Mouse (Mus musculus) cerebellum, adult 2 months (tissue): Measurements from ENCODE around the gene Ccna1. TPM values are rescaled to one million over a fixed set of nuclear protein-coding genes. Genes with fewer than 3 reads are reported as not detected.
A peak's percentile ranks its signal among the peaks of the same experiment; 100 is the strongest.

ENCODE experiments used
- DNase-seq, 2 experiments: peaks; one replicate each; pipeline ENCODE4 v3.0.0; 2021
- H3K27ac ChIP-seq: fragments of 200-500 bp; 2 replicates; pipeline ENCODE4 v1.5.1; 2012; ENCODE audit warnings: low read length, control low read depth, inconsistent platforms; ENCODE audit not compliant: insufficient read depth
- H3K27me3 ChIP-seq: fragments of 200-500 bp; 2 replicates; pipeline ENCODE4 v1.6.1; 2012; ENCODE audit warnings: inconsistent platforms, mild to moderate bottlenecking, low read length, moderate library complexity; ENCODE audit not compliant: control insufficient read depth, insufficient read depth
- H3K4me1 ChIP-seq: fragments of 200-500 bp; 2 replicates; pipeline ENCODE4 v1.6.1; 2011; ENCODE audit warnings: low read length; ENCODE audit not compliant: control insufficient read depth, insufficient read depth
- H3K4me3 ChIP-seq: fragments of 200-500 bp; replicated peaks from 2 replicates; pipeline ENCODE3; 2011; ENCODE audit warnings: mild to moderate bottlenecking, low read depth, low read length, control low read depth; ENCODE audit not compliant: insufficient read depth
- CTCF ChIP-seq: fragments of 200-500 bp; IDR thresholded peaks from 2 replicates; pipeline ENCODE4 v1.5.1; 2011; ENCODE audit warnings: low read depth, mild to moderate bottlenecking, control low read depth, low read length, moderate library complexity, borderline replicate concordance; ENCODE audit not compliant: insufficient read depth
- POLR2A ChIP-seq: fragments of 200-500 bp; IDR thresholded peaks from 2 replicates; pipeline ENCODE4 v1.6.1; 2011; ENCODE audit warnings: low read length, control low read depth, borderline replicate concordance; ENCODE audit not compliant: insufficient read depth
- WGBS: fragments of 180-500 bp; shearing (Covaris S2); methylation state at CpG from one replicate; pipeline ENCODE4 v1.1.7; 2018; 5-methylcytosine and 5-hydroxymethylcytosine counted together
- polyA plus RNA-seq: library from polyadenylated mRNA; depleted of rRNA; stranded (reverse); fragments of >200 nt; gene quantifications from 2 replicates; pipeline ENCODE4 v1.2.3, GENCODE M21; 2012; rRNA removed

Ccna1 gene
- 0.19 and 0.64 TPM in 2 replicates for polyA plus RNA-seq

DNA sequence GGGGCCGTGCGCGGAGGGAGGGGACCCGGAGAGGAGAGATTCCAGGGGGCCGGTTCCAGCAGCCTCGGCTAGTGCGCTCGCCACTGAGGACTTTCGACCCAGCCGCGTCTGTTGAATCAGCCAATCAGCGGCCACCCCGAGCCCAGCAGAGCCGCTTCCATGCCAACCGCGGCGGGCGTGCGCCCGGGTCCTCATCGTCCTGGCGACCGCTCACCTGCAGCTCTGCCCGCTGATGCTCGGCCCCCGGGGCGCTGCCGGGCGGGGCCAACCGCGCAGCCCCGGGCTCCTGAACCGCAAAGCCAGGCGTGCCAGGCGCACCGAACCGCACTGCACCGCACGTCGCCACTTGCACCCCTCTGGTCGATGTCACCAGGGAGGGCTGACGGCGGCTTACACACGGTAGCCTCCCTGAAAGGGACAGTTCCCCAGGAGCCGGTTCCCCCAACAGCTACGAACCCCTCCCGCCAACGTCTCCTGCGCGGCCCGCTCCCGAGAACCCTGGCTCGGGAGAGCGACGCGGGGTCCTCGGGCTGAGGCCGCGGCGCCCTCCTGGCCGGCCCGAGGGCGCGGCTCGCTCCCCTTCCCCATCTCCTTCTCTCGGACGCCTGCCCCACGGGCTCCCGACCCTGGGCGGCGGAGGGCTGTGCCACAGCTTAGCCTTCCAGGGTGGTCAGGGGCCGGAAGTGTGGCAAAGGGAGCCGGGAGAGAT is at the start of gene Ccna1:
Gene Ccna1 (minus strand): TSS at position 464 of the 709 bp plus-strand sequence.
- Histone ChIP-seq H3K4me3 (peak within 1 kb of the TSS; percentile 57), H3K27me3 (peaks cover 1% of the 10 kb centered on the region; the same call in 1 of the 2 replicates), H3K27ac (no peak within 1 kb of the TSS), H3K4me1 (no peaks in the 10 kb centered on the region)
- WGBS, result under 1% methylated on average over 73 of the region's 73 CpGs
- DNase-seq, result peak; percentile 63 to 64
- no peak for TF ChIP-seq POLR2A
- TF ChIP-seq CTCF, result no peak

DNA sequence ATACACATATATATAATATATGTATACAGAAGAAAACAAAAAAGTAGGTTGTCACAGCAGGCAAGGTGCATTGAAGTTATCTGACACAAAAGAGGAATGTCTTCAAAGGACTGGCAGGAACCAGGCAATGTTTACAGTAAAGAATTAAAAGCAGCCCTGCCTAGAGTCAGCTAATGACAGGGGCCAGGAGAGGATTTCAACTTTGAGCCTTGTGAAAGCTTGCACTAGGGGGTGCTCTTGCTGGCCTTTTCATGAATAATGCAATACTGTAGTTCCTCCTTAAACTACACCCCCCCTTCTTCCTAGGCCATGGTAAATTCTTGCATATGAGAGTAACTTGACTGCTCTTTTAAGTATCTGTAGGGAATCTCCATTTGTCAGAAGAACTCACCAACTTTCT is 45.8 kb upstream of the Ccna1 start:
- no peak for DNase-seq
- Histone ChIP-seq H3K4me3 (no peak overlapping the region), H3K4me1 (peaks cover 2% of the 10 kb centered on the region), H3K27me3 (no peaks in the 10 kb centered on the region; the same call in 1 of the 2 replicates), H3K27ac (no peak overlapping the region)
- TF ChIP-seq CTCF (no peak), POLR2A (no peak)

DNA sequence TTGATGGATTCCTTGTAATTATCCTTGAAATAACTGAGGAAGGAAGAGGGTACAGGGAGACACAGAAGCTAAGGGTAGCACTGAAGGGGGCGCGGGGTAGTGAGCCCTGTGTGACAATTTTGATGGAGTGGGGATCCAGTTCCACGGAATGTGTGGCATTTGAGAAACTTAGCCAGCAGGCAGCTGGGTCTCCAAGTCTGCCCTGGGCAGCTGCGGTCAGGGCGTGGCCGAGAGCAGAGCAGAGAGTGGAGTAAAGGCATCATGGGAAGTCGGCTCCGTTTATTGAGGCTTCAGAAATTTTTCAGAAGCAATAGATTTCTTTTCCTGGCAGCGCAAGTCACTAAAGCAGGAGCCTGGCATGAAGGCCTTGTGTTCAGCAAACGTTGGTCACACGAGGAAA is 43.7 kb upstream of the Ccna1 start:
- TF ChIP-seq CTCF, result no peak
- no peak for TF ChIP-seq POLR2A
- H3K27me3 ChIP-seq, result no peaks in the 10 kb centered on the region; the same call in 1 of the 2 replicates
- DNase-seq, result no peak
- H3K4me1 ChIP-seq, result peaks cover 2% of the 10 kb centered on the region
- no peak overlapping the region for H3K4me3 ChIP-seq
- WGBS, result 60% methylated on average over 11 of the region's 11 CpGs
- H3K27ac ChIP-seq, result no peak overlapping the region

DNA sequence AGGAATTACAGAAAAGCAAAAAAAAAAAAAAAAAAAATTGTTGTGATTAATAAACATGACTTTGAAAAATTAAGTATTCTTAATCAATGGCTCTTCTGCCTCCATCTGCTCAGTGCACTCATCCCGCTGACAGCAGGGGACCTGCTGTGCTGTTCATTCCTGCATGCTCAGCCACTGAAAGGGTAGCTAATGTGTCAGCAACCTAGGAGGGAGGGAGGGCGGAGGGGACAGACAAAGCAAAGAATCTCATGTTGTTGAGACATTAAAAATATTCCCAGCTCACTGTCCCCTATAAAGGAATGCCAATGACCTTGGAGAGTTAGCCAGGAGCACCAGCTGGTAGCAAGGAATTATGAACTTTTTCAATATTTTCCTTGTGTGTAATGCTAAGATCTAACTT is 42.7 kb upstream of the Ccna1 start:
- TF ChIP-seq CTCF (no peak), POLR2A (no peak)
- Histone ChIP-seq H3K27ac (no peak overlapping the region), H3K4me3 (no peak overlapping the region), H3K27me3 (no peaks in the 10 kb centered on the region; the same call in 1 of the 2 replicates), H3K4me1 (peaks cover 2% of the 10 kb centered on the region)
- WGBS, result 19% methylated on average over 2 of the region's 2 CpGs
- DNase-seq, result no peak

DNA sequence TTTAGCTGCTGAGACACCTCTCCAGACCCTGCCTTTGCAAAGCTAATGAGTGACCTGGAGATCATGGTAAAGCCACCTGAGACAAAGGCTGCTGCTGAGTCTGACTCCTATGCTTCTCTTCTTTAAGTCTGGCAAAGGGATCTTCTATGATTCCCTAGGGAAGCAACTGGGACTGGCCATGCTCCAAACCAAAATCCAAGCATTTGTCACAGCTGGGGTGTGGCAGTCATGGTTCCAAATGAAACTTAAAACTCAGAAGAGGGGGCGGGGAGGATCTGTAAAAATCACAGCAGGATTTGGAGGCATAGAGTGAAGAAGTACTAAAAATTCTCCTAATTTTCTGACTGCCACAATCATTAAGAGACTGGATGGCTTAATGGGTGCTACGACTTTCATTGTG is 41.9 kb upstream of the Ccna1 start:
- Histone ChIP-seq H3K27ac (no peak overlapping the region), H3K27me3 (no peaks in the 10 kb centered on the region; the same call in 1 of the 2 replicates), H3K4me1 (peaks cover 2% of the 10 kb centered on the region), H3K4me3 (no peak overlapping the region)
- no peak for TF ChIP-seq POLR2A
- no peak for TF ChIP-seq CTCF
- no peak for DNase-seq
- 56% methylated on average over 2 of the region's 2 CpGs for WGBS

DNA sequence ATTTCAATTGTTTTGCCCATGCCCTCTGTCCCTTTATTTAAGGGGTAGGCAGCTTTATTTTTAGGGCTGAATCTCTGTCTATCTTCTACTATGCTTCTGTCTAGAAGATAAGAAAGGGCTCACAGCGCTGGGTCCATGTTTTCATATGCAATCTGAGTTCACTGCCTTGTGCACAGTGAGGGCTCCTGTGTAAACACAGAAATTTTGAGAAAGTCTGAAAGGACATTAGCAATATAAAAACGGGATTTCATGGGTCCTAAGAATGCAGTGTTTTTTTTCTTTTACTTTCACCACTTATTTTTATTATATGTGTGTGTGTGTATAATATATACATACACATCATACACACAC is 41.3 kb upstream of the Ccna1 start:
- no peaks in the 10 kb centered on the region; the same call in 1 of the 2 replicates for H3K27me3 ChIP-seq
- H3K4me3 ChIP-seq, result no peak overlapping the region
- WGBS, result 79% methylated on average over 2 of the region's 2 CpGs
- no peak for DNase-seq
- H3K27ac ChIP-seq, result no peak overlapping the region
- TF ChIP-seq POLR2A (no peak), CTCF (no peak)
- H3K4me1 ChIP-seq, result peaks cover 2% of the 10 kb centered on the region

DNA sequence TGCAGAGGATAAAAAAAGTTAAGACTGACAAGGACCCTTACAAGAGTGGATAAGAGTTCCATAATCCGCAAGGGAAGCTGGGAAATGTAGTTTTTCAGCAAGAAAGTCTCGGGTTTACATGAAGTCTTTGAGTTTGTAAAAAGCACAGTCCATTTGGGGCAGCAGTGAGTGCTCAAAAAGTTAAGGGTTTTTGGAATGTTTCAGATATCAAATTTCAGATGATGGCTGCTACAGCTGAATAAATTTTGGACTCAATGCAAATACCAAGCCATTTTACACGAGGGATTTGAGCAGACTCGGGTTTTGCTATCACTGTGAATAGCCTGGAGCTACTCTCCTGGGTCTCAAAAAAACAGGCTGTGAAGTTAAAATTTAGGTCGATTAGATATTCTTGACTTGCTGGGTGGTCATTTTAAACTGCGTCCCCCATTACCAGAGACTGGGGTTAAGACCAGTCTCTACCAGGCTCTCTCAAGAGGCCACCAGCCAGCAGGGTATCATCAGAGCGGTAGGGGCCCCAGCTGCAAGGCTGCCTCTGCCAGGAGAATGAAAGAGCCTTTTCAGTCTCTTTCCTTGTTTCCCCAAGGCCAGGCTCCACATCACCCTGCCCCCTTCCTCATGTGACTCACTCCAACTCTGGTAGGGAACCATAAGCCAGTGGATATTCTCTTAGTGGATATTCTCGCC is 40.8 kb upstream of the Ccna1 start:
- Histone ChIP-seq H3K27ac (no peak overlapping the region; the same call in 1 of the 2 replicates), H3K27me3 (no peaks in the 10 kb centered on the region; the same call in 1 of the 2 replicates), H3K4me3 (no peak overlapping the region), H3K4me1 (peaks cover 2% of the 10 kb centered on the region)
- 41% methylated on average over 8 of the region's 8 CpGs for WGBS
- TF ChIP-seq POLR2A (no peak), CTCF (no peak)
- DNase-seq, result peak in 1 of 2 experiments; percentile 45

DNA sequence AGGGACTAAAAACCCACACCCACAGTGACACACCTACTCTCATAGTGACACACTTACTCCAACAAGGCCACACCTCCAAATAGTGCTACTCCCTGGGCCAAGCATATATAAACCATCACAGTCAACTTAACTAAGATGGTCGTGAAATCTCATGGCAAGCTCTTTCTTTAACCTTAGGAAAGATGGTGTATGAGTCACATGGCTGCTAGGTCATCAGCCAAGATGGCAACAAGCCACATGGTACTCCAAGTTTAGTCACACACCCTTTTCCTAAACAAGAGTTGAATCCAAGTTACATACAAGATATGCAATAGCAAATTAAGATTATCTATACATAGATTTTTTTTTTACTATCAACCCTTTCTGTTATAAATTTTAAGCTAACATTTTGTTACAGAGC is 37.9 kb upstream of the Ccna1 start:
- DNase-seq, result no peak
- Histone ChIP-seq H3K27me3 (no peaks in the 10 kb centered on the region), H3K4me3 (no peak overlapping the region), H3K27ac (no peak overlapping the region), H3K4me1 (peaks cover 2% of the 10 kb centered on the region)
- 65% methylated on average over 1 of the region's 1 CpGs for WGBS
- TF ChIP-seq CTCF (no peak), POLR2A (no peak)

DNA sequence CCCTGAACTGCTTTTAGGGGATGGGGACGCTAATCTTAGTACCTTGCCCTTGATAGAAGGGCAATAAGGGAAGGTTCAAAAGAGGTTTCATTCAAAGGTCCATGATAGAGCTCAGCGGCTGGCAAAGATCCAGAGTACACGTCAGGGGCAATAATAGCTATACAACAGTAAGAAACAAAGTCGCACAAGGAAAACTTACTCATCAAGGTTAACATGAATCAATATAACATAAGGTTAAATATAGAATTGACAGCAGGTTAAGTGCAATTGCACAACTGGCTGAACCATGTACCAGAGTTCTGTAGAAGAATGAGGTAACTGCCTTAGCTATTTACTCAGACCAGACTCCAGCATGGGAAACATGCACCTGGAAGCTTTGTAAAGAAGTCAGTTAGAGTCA is 34.0 kb upstream of the Ccna1 start:
- H3K27me3 ChIP-seq, result no peaks in the 10 kb centered on the region
- peaks cover 8% of the 10 kb centered on the region for H3K4me1 ChIP-seq
- TF ChIP-seq POLR2A (no peak), CTCF (no peak)
- no peak for DNase-seq
- WGBS, result 74% methylated on average over 4 of the region's 4 CpGs
- no peak overlapping the region for H3K4me3 ChIP-seq
- H3K27ac ChIP-seq, result no peak overlapping the region
